Mouse (Mus musculus) CD4-positive helper T cell, adult 2 months (primary cell): ENCODE data around the gene Atp1a1.

Experiments
- DNase-seq: peaks from one replicate; pipeline ENCODE4 v3.0.0-alpha.2; 2012; ENCODE audit warnings: low read depth, missing footprints, low spot score

Gene Atp1a1

DNA sequence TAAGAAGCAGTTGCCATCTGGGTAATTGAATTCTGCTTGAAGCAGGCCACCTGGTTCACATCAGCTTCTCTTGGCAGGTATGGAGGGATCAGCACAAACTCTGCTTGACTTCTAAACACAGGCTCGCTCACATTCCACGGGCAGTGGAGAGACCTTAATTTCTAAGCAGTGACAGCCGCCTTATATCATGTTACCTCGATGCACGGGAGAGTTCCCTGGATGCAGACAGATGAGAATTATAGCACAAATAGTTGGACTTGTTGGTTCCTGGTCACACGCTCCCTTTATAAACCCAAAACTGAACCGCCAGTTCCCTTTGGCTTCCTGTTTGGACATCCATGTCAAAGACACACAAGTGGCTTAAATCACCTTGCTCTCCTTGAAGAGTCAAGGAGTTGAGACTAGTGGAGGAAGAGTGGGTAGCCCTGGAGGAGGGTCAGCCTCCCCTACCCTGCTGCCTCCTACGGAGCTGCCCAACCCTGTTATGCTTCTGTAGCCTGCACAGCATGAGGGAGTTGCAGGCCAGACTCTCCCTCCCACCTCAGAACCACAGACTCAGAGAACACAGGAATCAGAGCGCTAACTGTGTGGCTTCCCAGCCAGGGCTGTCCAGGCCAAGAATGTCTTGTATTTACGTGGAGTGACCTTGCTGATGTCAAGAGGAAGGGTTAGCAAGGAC, 7.5 kb upstream of the Atp1a1 start:
- no peak for DNase-seq

DNA sequence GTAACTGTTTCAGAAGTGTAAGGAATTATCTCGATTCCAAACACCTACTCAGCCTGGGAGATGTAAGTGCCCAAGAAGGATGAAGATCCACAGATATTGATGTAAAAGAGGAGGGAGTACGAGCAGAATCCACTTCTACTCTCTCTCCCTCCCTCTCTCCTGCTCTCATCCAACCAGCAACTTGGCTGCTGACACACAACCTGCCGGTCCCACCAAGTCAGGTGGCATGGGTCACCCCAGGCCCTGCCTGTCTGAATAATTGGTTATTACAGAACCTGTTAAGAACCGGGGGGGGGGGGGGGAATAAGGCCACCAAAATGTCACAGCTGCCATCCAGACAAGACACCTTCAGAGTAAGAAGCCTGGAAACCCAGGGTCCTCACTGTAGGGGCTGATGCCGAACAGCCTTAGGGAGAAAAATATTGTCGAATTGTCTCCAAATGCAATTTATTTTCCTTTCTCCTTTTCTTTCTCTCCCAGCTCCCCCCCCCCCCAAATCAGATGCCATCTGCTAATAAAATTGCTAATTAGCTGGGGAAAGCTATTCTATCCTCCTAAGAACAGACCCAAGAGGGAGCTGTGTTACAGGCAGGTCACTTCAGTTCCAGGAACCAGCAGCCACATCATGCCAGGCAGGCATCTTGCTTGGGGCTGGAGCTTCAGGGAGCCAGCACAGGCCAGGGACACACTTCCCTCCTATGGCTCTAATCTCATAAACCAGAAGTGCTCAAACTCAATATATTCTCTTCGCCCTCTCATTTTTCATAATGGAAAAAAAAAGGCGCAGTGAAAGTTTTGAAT, 6.7 kb upstream of the Atp1a1 start:
- no peak for DNase-seq

GRCm38 (mm10) chr3:101609302-101609701, 4.8 kb upstream of the Atp1a1 start:
- DNase-seq, result no peak

DNA sequence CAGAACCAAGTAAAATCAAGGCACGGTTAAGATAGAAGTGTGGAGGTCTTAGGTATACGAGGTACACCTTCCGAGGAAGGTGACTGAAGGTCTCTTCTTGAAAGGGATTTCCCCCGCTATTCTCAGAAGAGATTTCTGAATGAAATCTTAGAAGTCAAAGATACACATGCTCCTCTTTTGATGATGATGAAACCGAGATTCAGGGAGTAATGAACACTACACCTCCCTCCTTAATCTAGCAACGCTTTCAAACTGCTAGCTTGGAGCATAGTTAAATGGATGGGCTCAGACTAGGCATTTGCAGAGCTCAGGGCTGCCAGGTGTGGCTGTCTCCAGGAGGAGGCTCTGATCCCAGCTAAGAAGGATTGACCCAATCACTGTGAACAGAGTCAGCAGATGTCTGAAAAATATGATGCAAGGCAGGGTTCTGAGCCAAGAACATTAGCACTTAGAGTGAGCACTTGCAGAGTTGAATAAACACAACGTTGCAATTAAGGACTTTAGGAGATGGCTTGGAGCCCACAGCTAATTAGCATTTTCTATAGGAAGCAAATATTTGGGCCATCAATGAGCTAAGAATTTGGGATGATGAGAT, 2.5 kb upstream of the Atp1a1 start:
- peak; percentile 37 for DNase-seq

DNA sequence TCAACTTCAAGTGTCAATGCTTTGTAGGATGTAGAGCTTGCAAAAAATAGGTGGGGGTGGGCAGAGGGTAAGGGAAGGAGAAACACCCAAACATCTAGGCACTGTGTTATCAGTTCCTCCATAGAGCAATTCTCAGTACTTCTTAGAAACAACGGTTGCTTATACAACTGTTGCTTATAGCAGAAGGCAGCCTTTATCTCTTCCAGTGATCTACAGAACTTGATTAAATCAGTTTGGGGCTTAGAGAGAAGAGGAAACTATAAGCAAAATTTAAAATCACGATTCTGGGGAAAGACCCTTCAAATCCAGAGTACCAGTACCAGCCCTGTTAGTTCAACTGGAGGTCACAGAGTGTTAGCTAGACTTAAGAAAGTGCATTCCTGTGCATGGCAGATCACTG, 1.2 kb upstream of the Atp1a1 start:
- DNase-seq, result peak; percentile 61

- DNase-seq, result peak; percentile 31
Observed at GRCm38 (mm10) chr3:101605291-101605690, 807 bp upstream of the Atp1a1 start.

DNA sequence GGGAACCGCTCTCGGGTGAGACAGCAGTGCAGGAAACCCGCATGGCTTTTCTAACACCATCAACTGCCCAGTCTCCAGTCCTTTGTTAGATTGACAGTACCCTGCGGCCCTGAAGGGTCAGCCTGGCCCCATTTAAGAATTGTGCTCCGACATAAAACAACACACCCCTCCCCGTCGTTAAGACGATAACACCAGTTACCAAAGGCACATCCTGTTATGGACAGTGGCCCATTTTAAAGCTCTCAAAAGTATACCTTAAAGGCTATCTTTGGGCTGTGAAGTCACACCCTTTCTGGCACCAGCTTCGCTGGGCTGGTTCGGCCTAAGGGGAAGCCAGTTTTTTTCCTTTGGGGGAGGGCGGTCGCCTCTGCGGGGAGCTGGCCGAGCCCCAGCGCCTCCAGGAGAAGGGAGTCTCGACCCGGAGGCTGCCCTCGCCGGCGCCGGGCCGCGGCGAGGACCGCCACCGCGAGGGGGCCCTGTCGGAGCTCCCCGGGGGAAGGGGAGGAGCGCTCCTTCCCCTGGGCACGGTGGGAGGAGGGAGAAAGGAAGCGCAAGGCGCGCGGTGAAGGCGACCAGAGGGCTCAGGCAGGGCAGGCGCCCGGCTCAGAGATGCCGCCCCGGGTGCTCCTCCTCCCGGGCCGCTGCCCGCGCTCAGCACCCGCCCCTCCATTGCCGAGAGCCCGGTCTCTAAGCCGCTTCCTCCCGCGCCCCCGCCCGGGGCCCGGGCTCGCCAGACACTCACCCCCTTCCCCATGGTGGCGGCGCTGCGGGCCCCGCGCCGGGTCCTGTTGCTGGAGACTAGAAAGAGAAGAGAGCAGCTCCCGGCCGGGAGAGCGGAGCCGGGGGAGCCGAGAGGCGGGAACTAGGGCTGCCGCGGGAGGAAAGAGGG, 579 bp downstream of the Atp1a1 start:
- peak; percentile 93 for DNase-seq

- no peak for DNase-seq
Observed at GRCm38 (mm10) chr3:101603194-101603593, 1.3 kb downstream of the Atp1a1 start.

DNA sequence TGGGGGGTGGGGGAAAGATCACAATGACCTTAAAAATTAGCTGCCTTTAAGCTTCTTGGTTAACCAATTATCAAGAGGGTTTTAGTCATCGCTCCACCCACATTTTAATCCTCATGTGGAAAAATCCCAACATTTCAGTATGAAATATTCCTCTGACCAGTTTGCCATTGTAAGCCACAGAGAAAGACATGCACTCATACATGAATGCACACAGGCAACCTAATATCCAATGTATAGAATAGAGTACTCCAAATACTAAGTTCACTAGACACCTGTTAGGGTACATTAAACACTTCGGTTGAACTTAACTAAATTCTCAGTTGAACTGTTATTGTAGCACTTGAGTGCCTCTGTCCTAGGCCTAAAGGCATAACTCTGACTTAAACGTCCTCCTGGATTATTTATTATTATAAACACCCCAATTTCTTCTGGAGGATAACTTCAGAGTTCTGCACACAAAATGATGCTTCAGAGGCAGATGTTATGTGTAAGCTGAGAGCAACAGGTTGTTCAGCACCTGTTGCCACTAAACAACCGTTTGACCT, 1.9 kb downstream of the Atp1a1 start:
- DNase-seq, result no peak

DNA sequence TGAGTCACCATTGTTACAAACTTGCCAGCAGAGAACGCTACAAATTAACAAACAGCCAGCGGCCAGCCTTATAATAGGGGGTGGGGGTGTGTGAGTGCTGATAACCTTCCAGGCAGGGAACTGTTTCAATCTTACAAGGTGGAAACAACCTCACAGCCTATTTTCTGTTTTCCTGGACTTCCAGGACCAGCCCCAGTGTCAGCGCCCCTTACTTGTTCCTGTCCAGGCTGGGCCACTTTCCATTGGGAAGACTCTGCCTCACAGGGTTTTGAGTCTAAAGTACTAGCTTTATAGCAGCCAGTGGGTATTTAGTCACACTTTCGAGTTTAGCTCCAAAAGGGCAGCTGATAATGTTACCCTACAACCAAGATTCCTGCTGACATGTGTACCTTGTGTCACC, 2.8 kb downstream of the Atp1a1 start:
- DNase-seq, result no peak

DNA sequence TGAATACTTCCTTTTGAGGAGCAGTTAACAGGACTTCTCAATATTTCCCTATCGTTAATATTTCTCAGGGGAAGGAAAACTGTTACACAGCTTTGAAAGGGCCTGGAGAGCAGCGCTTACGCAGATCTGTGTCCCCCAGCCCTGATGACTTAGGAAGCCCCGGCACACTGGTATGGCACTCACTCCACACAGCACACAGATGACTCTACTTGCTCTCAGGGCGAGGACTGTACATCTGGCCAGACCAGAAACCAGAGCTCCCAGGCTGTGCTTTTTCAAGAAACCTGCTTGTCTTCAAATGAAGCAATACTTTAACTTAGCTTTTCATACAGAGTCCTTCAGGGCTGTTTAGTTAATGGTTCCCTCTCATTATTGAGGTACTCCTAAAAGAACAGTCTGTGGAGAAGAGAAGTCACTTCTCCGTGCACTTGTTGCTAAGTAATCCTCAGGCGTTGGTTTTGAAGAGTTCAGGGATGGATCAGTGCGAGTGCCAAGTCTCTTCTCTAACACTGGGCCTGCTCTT, 3.4 kb downstream of the Atp1a1 start:
- no peak for DNase-seq

DNA sequence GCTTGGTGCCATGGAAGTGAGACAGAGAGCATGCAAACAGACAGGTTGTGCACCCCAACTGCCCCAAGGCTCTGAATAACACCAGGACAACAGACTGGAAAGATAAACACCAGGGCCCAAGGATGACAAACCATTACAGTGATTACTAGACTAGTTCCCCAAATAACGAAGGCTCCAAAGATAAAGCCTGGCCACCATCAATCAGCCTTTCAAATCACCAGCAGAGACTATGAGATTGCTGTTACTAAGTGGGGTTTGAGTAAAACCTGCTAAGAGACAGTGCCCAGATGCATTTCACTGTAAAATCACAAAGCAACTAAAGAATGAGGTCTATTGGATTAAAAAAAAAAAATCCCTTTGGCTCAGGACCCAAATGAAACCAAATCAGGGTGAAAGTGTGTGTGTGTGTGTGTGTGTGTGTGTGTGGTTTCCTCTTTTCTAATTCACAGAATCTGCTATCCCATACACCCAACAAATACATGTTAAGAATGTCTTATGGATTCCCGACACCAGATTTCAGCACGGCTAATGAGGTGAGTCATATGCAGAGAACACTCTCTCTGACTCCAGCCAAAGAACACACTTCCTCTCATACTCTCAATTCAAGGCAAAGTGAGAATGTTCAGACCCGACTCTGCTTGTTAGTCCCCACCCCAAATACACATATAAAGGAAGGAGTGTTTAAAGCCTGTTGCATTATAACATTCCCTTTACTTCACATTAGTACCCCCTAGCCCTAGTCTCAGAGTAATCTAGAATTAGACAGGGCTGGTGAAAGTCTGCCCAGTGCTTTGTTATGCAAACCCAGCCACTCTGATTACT, 4.4 kb downstream of the Atp1a1 start:
- DNase-seq, result peak; percentile 53

- no peak for DNase-seq
Observed at GRCm38 (mm10) chr3:101599191-101599919, 5.1 kb downstream of the Atp1a1 start.

DNA sequence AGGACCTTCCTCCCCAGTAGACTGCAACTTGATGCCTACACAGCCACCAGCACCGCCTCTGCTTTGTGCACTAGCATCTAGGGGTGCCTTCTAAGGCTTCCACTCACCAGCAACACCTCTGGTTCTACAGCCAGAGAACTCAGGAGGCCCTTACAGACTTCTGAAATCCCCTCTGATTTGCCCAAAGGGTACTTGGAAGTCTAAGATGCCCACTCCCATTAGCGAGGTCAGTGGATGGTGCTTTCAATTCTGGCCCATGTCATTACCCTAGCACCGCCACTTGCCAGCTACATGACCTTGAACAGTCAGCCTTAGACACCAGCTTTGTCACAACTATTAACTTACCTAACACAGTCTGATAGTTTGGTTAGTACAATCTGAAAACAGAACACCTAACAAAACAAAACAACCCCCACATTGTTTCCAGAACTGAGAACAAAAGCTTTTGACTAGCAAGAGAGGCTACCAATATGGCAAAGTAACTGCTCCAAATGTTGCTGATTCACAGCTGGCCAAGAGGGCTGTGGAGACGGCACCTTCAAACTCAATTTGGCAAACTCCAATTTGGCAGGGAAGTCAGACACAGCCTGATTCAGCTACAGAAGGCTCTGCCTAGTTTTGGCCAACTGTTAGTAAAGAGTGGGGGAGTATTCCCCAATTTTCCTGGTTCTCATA, 6.1 kb downstream of the Atp1a1 start:
- no peak for DNase-seq

DNA sequence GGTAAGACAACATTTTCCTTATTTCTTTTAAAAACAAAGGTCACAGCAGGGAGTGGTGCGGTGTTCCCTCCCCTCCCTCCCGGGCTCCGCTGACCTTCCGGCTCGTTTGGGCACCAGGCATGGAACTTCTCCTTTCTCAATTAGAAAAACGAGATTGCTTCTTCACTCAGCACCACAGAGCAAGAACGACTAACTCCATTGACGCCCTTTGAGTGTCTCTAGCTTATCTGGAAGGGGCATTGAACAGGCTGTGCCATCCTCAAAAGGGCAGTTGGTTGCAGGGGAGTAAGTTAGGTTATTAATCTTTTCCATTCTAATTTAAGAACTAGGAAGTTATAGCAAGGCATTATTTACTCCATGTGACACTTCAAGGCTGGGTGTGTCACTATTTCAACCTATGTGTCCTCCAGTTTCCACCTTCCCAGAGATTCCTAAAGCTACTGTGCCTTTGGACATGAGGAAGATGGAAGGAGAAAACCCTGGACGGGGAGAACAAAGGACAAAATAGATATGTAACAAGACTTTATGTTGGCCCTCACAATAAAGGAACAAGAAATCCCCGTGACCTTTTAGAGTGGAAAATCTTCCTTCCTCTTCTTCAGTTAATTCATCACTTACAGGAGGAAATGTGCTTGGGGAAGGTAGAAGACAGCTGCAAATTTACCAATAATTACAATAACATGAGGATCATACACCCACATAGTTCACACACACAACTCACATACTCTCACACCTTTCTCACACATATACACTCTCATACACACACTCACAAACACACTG, 7.0 kb downstream of the Atp1a1 start:
- no peak for DNase-seq

DNA sequence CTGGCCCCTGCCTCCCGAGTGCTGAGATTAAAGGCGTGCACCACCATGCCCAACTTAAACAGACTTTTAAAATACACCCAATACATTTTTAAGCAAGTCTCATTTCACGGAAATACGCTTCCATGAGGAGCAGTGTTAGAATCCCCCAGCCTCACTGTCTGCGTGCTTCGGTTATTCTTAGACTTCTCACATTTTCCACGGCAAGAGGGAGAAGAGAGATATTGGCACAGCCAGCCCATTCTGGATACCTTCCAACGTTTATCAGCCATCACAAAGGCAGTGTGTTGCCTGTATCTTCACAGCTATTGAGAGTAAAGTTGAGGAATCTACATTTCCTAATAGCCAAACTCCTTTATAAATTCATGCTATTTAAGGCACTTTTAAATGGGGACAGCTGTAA, 7.8 kb downstream of the Atp1a1 start:
- DNase-seq, result no peak

DNA sequence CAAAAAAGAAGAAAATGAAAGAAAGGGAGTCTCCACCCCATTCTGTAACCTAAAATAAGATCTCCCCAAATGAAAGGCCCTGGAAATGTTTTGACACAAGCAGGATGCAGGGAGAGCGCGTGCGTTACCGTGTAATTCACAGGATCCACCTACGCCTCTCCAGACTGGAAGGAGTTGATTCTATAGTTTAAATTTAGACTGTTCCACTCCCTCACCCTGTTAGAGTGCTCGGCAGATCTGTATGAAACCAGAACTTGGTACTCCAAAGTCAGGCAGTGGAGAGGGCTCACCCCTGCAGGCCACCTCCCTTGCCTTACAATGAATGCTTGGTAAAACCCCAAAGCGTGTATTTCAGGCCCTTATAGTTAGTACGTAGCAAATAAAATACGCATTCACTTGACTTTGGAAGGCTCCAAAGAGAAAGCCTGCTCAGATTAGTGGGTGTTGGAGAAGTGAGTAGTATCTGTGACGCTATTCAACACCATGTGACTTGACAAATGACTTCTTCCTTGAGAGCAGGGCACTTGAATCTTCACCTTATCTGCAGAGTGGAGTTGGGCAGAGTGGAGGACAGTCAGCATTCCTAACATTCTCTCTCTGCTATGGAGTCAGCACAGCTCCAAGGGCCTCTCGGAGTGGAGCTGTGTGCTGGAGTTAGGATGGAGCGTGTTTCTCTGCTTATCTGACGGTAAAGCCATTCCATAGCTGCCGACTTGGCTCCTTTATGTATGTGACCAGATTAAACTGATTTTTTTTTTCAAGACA, 8.4 kb downstream of the Atp1a1 start:
- DNase-seq, result no peak

GRCm38 (mm10) chr3:101594982-101595381, 9.5 kb downstream of the Atp1a1 start:
- DNase-seq, result no peak
